Mouse (Mus musculus) hindbrain, embryonic 15.5 days (tissue): Measurements from ENCODE around the gene Gm10775. TPM values are rescaled to one million over a fixed set of nuclear protein-coding genes. Genes with fewer than 3 reads are reported as not detected.

Source experiments
- ATAC-seq: fragments of 200-750 bp; cut with Nextera tagmentation; 2 replicates; pipeline ENCODE4 v1.8.0; 2017; ENCODE audit warnings: low read depth, moderate number of reproducible peaks, moderate TSS enrichment; ENCODE audit not compliant: low FRiP score
- H3K27ac ChIP-seq: fragments of 300-500 bp; sonication (generic); replicated peaks from 2 replicates; pipeline ENCODE4 v1.5.1; 2015; ENCODE audit warnings: mild to moderate bottlenecking, inconsistent platforms
- H3K27me3 ChIP-seq: fragments of 300-500 bp; sonication (generic); 2 replicates; pipeline ENCODE4 v1.6.1; 2015; ENCODE audit warnings: control low read depth, inconsistent platforms
- H3K36me3 ChIP-seq: fragments of 300-500 bp; sonication (generic); 2 replicates; pipeline ENCODE4 v1.6.1; 2015; ENCODE audit warnings: control low read depth, inconsistent platforms
- H3K4me1 ChIP-seq: fragments of 300-500 bp; sonication (generic); replicated peaks from 2 replicates; pipeline ENCODE4 v1.6.1; 2015; ENCODE audit warnings: control low read depth, inconsistent platforms
- H3K4me2 ChIP-seq: fragments of 300-500 bp; sonication (generic); 2 replicates; pipeline ENCODE4 v1.6.1; 2015; ENCODE audit warnings: moderate library complexity, mild to moderate bottlenecking, inconsistent platforms
- H3K4me3 ChIP-seq: fragments of 300-500 bp; sonication (generic); 2 replicates; pipeline ENCODE4 v1.5.1; 2015; ENCODE audit warnings: mild to moderate bottlenecking, inconsistent platforms
- H3K9ac ChIP-seq: fragments of 300-500 bp; sonication (generic); 2 replicates; pipeline ENCODE4 v1.6.1; 2015; ENCODE audit warnings: inconsistent platforms
- H3K9me3 ChIP-seq: fragments of 300-500 bp; sonication (generic); 2 replicates; pipeline ENCODE4 v1.6.1; 2016; ENCODE audit warnings: control low read depth, inconsistent platforms
- WGBS: fragments of 180-500 bp; shearing (Covaris S2); methylation state at CpG from one replicate; pipeline ENCODE4 v1.1.7; 2015; 5-methylcytosine and 5-hydroxymethylcytosine counted together
- polyA plus RNA-seq: library from polyadenylated mRNA; unstranded; fragments of >200 nt; fragmentation: Nextera tagmentation; extraction: Ambion mirVana; gene quantifications from 2 replicates; pipeline ENCODE4 v1.2.1, GENCODE M21; 2015

The Gm10775 gene
- polyA plus RNA-seq, 1 experiment from 2014 or later = 0.25 TPM

- Histone ChIP-seq H3K4me2 (peak overlapping the region; percentile 64), H3K9ac (peak overlapping the region; percentile 61), H3K4me1 (peaks cover 16% of the 10 kb centered on the region), H3K9me3 (peaks cover 20% of the 10 kb centered on the region; the same call in 1 of the 2 replicates), H3K27ac (peak overlapping the region; percentile 90), H3K27me3 (no peaks in the 10 kb centered on the region), H3K4me3 (peak overlapping the region; percentile 56), H3K36me3 (peaks cover 42% of the 10 kb centered on the region)
- ATAC-seq = peak; percentile 66
- 13% methylated on average over 9 of the region's 9 CpGs for WGBS
Observed at GRCm38 (mm10) chr13:65277994-65278382, 18.6 kb downstream of the Gm10775 start.

GRCm38 (mm10) chr13:65278383-65279341 lies 19.3 kb downstream of the Gm10775 start, which contains the start of gene Zfp369:
TSS of gene Zfp369 (plus strand) at chr13:65278814.
- peaks cover 13% of the 10 kb centered on the region; the same call in 1 of the 2 replicates for H3K9me3 ChIP-seq
- peaks cover 35% of the 10 kb centered on the region for H3K36me3 ChIP-seq
- peak within 1 kb of the TSS; percentile 64 for H3K4me2 ChIP-seq
- WGBS = under 1% methylated on average over 50 of the region's 50 CpGs
- peaks cover 16% of the 10 kb centered on the region for H3K4me1 ChIP-seq
- peak within 1 kb of the TSS; percentile 90 for H3K27ac ChIP-seq
- H3K9ac ChIP-seq = peak within 1 kb of the TSS; percentile 61
- H3K4me3 ChIP-seq = peak within 1 kb of the TSS; percentile 56
- H3K27me3 ChIP-seq = no peaks in the 10 kb centered on the region
- ATAC-seq = peak; percentile 99

- WGBS = 100% methylated on average over 2 of the region's 2 CpGs
- no peak for ATAC-seq
- Histone ChIP-seq H3K4me3 (no peak overlapping the region), H3K9ac (no peak overlapping the region), H3K4me1 (no peaks in the 10 kb centered on the region), H3K36me3 (peaks cover 83% of the 10 kb centered on the region), H3K9me3 (peaks cover 66% of the 10 kb centered on the region), H3K27me3 (no peaks in the 10 kb centered on the region), H3K4me2 (no peak overlapping the region), H3K27ac (no peak overlapping the region)
Observed at GRCm38 (mm10) chr13:65286771-65287170, 27.4 kb downstream of the Gm10775 start.

GRCm38 (mm10) chr13:65296354-65296753 lies 37.0 kb downstream of the Gm10775 start:
- no peak for ATAC-seq
- Histone ChIP-seq H3K27me3 (no peaks in the 10 kb centered on the region), H3K27ac (no peak overlapping the region), H3K4me1 (no peaks in the 10 kb centered on the region), H3K4me2 (no peak overlapping the region), H3K4me3 (no peak overlapping the region), H3K9ac (no peak overlapping the region), H3K9me3 (peaks cover 73% of the 10 kb centered on the region), H3K36me3 (peaks cover 84% of the 10 kb centered on the region)
- 100% methylated on average over 4 of the region's 4 CpGs for WGBS

Other genes with a start within 250 kb of the Gm10775 start
- not detected in 2 replicates for gene Spata31d1c, start 226.5 kb upstream of the Gm10775 start, polyA plus RNA-seq
- not detected in 2 replicates for gene Prss47, start 206.8 kb upstream of the Gm10775 start, polyA plus RNA-seq
- 31.1 and 32.9 TPM in 2 replicates for gene Mfsd14b, start 146.6 kb upstream of the Gm10775 start, polyA plus RNA-seq
- not detected in 2 replicates for gene Olfr465-ps1, start 121.5 kb upstream of the Gm10775 start, polyA plus RNA-seq
- gene Olfr466, start 109.3 kb upstream of the Gm10775 start, polyA plus RNA-seq = not detected in 2 replicates
- 0.16 TPM in 1 of 2 replicates, not detected in the other for gene Nlrp4f, start 53.6 kb upstream of the Gm10775 start, polyA plus RNA-seq
- 14.1 and 15.1 TPM in 2 replicates for gene Zfp369, start 19.3 kb downstream of the Gm10775 start, polyA plus RNA-seq